Mouse (Mus musculus) liver, embryonic 11.5 days (tissue): ENCODE measurements around the gene A530064D06Rik. TPM values are rescaled to one million over a fixed set of nuclear protein-coding genes. Genes with fewer than 3 reads are reported as not detected.
A peak's percentile ranks its signal among the peaks of the same experiment; 100 is the strongest.

Experiments
- ATAC-seq: fragments of 200-750 bp; cut with Nextera tagmentation; replicated peaks from 2 replicates; pipeline ENCODE4 v1.8.0; 2017; ENCODE audit warnings: moderate number of reproducible peaks, mild to moderate bottlenecking, moderate TSS enrichment, moderate library complexity; ENCODE audit not compliant: low FRiP score
- DNase-seq: peaks from one replicate; pipeline ENCODE4 v3.0.0-alpha.2; 2017; ENCODE audit warnings: low spot score
- H3K27ac ChIP-seq: fragments of 300-500 bp; sonication (generic); 2 replicates; pipeline ENCODE4 v1.5.1; 2014; ENCODE audit warnings: mild to moderate bottlenecking, low read depth, low read length, control low read depth
- H3K27me3 ChIP-seq: fragments of 300-500 bp; sonication (generic); replicated peaks from 2 replicates; pipeline ENCODE4 v1.6.1; 2014; ENCODE audit warnings: low read length, mixed read lengths; ENCODE audit not compliant: control insufficient read depth, insufficient read depth
- H3K36me3 ChIP-seq: fragments of 300-500 bp; sonication (generic); 2 replicates; pipeline ENCODE4 v1.6.1; 2014; ENCODE audit warnings: mild to moderate bottlenecking, low read length, moderate library complexity, mixed read lengths; ENCODE audit not compliant: control insufficient read depth, insufficient read depth
- H3K4me1 ChIP-seq: fragments of 300-500 bp; sonication (generic); replicated peaks from 2 replicates; pipeline ENCODE4 v1.6.1; 2014; ENCODE audit warnings: low read length, mixed read lengths; ENCODE audit not compliant: control insufficient read depth, insufficient read depth
- H3K4me2 ChIP-seq: fragments of 300-500 bp; sonication (generic); 2 replicates; pipeline ENCODE4 v1.6.1; 2014; ENCODE audit warnings: mild to moderate bottlenecking, control low read depth, moderate library complexity
- H3K4me3 ChIP-seq: fragments of 300-500 bp; sonication (generic); 2 replicates; pipeline ENCODE4 v1.5.1; 2014; ENCODE audit warnings: low read depth, low read length, control low read depth
- H3K9ac ChIP-seq: fragments of 300-500 bp; sonication (generic); 2 replicates; pipeline ENCODE4 v1.6.1; 2014; ENCODE audit warnings: low read depth, low read length, control low read depth
- H3K9me3 ChIP-seq: fragments of 300-500 bp; sonication (generic); 2 replicates; pipeline ENCODE4 v1.6.1; 2016; ENCODE audit warnings: low read length, inconsistent platforms, mixed read lengths; ENCODE audit not compliant: control insufficient read depth
- WGBS: fragments of 180-500 bp; shearing (Covaris S2); extraction: QIAGEN DNeasy Blood & Tissue Kit; methylation state at CpG from one replicate; pipeline ENCODE4 v1.1.7; 2014; 5-methylcytosine and 5-hydroxymethylcytosine counted together
- polyA plus RNA-seq: library from polyadenylated mRNA; unstranded; fragments of >200 nt; fragmentation: Nextera tagmentation; extraction: Ambion mirVana; gene quantifications from 2 replicates; pipeline ENCODE4 v1.2.1, GENCODE M21; 2014

Gene A530064D06Rik
- polyA plus RNA-seq, 1 experiment from 2014 or later: not detected

- Histone ChIP-seq H3K4me3 (no peak overlapping the region), H3K9me3 (no peaks in the 10 kb centered on the region), H3K36me3 (no peaks in the 10 kb centered on the region), H3K27me3 (no peaks in the 10 kb centered on the region), H3K9ac (no peak overlapping the region), H3K27ac (no peak overlapping the region), H3K4me2 (no peak overlapping the region), H3K4me1 (no peaks in the 10 kb centered on the region)
- 71% methylated on average over 2 of the region's 2 CpGs for WGBS
- DNase-seq (no peak), ATAC-seq (no peak)
Observed at GRCm38 (mm10) chr17:48132810-48133209, 34.3 kb downstream of the A530064D06Rik start.

GRCm38 (mm10) chr17:48120456-48120855 is 46.6 kb downstream of the A530064D06Rik start:
- DNase-seq (no peak), ATAC-seq (no peak)
- WGBS: 88% methylated on average over 20 of the region's 20 CpGs
- no peak overlapping the region for H3K27ac ChIP-seq
- H3K4me3 ChIP-seq: no peak overlapping the region
- no peaks in the 10 kb centered on the region for H3K27me3 ChIP-seq
- H3K36me3 ChIP-seq: no peaks in the 10 kb centered on the region
- H3K9me3 ChIP-seq: no peaks in the 10 kb centered on the region
- no peaks in the 10 kb centered on the region for H3K4me1 ChIP-seq
- H3K4me2 ChIP-seq: no peak overlapping the region
- H3K9ac ChIP-seq: no peak overlapping the region

DNA sequence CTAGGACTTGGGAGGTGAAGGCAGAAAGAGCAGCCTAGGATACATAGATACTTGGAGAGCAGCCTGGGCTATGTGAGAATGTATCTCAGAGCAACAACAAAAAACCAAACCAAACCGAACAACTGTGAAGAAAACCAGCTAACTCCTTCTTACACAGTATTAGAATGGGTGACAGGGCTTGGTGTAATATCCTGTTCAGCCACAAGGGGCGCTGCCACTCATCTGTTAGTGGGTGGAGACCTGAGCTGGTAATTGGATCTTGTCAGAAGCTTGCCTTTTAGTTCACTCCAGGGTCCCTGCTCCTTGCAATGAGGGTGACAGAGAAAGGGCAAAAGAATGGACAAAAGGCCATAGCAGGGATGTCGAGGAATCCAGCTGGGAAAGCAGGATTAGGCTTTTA is 47.4 kb downstream of the A530064D06Rik start:
- H3K9me3 ChIP-seq: no peaks in the 10 kb centered on the region
- H3K27ac ChIP-seq: no peak overlapping the region
- no peaks in the 10 kb centered on the region for H3K4me1 ChIP-seq
- H3K4me2 ChIP-seq: no peak overlapping the region
- H3K4me3 ChIP-seq: no peak overlapping the region
- 22% methylated on average over 3 of the region's 3 CpGs for WGBS
- H3K9ac ChIP-seq: no peak overlapping the region
- ATAC-seq (peak; percentile 60; the same call in 1 of the 2 replicates), DNase-seq (peak; percentile 68)
- H3K36me3 ChIP-seq: no peaks in the 10 kb centered on the region
- no peaks in the 10 kb centered on the region for H3K27me3 ChIP-seq

- Histone ChIP-seq H3K4me2 (no peak overlapping the region), H3K4me3 (no peak overlapping the region), H3K27me3 (no peaks in the 10 kb centered on the region), H3K4me1 (no peaks in the 10 kb centered on the region), H3K27ac (no peak overlapping the region), H3K9ac (no peak overlapping the region), H3K36me3 (no peaks in the 10 kb centered on the region), H3K9me3 (no peaks in the 10 kb centered on the region; the same call in 1 of the 2 replicates)
- WGBS: 43% methylated on average over 1 of the region's 1 CpGs
- ATAC-seq (no peak), DNase-seq (no peak)
Observed at GRCm38 (mm10) chr17:48118570-48118969, 48.5 kb downstream of the A530064D06Rik start.

DNA sequence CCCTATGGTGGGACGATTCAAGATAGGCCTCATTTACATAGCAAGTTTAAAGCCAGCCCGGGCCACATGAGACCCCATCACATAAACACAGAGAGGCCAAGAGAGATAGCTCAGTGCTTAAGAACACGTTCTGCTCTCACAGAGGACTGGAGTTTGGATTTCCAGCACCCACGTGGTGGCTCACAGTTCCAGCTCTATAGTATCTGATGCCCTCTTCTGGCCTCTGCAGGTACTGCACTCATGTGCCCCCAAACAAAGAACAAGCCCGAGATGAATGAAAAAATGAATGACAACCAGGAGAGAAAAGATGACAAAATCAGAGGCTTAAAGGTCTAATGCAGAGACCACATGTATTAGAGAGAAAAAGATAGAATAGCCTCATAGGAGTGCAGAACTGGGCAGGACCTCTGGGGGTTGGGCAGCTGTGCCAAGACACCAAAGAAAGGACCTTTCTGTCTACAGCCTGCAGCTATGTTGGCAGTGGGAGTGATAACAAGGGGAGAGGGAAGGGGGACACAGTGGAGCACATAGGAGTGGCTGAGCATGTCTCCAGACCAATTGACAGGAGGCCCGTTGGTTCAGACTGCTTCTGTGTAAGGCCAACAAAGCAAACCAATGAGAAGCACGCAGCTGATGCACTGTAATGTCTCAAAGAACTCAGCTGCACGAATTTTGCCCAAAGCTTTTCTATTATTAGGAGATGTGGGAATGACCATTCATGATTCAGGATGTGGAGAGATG is 56.4 kb downstream of the A530064D06Rik start:
- Histone ChIP-seq H3K27ac (no peak overlapping the region), H3K27me3 (no peaks in the 10 kb centered on the region), H3K9ac (no peak overlapping the region), H3K36me3 (no peaks in the 10 kb centered on the region), H3K4me1 (no peaks in the 10 kb centered on the region), H3K9me3 (no peaks in the 10 kb centered on the region; the same call in 1 of the 2 replicates), H3K4me2 (no peak overlapping the region), H3K4me3 (no peak overlapping the region)
- 44% methylated on average over 8 of the region's 8 CpGs for WGBS
- DNase-seq (no peak), ATAC-seq (no peak)

GRCm38 (mm10) chr17:48108520-48108919 is 58.6 kb downstream of the A530064D06Rik start:
- Histone ChIP-seq H3K36me3 (no peaks in the 10 kb centered on the region), H3K4me1 (no peaks in the 10 kb centered on the region), H3K9ac (no peak overlapping the region), H3K4me3 (no peak overlapping the region), H3K27ac (no peak overlapping the region), H3K9me3 (no peaks in the 10 kb centered on the region; the same call in 1 of the 2 replicates), H3K4me2 (no peak overlapping the region), H3K27me3 (no peaks in the 10 kb centered on the region)
- 77% methylated on average over 3 of the region's 3 CpGs for WGBS
- DNase-seq (no peak), ATAC-seq (no peak)

DNA sequence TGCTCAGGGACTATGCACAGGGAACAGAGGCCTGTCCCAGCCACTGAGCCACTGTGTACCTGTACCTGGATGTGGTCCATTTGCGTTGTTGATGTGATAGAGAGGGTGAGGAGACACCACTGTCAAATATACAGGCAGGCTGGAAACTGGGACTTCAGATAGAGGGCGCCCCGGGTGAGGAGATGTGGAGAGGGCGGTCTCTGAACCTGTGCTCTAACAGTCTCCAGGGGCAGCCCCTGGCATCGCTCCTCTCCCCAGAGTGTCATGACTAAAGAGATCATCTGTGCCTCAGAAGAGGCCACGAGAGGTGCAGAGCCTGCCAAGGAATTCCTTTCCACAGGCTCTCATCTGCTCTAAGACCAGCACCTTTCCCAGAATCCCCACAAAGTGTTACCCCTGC is 59.2 kb downstream of the A530064D06Rik start:
- no peak overlapping the region for H3K9ac ChIP-seq
- no peaks in the 10 kb centered on the region for H3K36me3 ChIP-seq
- WGBS: 61% methylated on average over 6 of the region's 6 CpGs
- no peak overlapping the region for H3K27ac ChIP-seq
- no peaks in the 10 kb centered on the region for H3K4me1 ChIP-seq
- H3K27me3 ChIP-seq: no peaks in the 10 kb centered on the region
- no peaks in the 10 kb centered on the region for H3K9me3 ChIP-seq
- H3K4me3 ChIP-seq: no peak overlapping the region
- H3K4me2 ChIP-seq: no peak overlapping the region
- no peak for ATAC-seq
- DNase-seq: no peak

GRCm38 (mm10) chr17:48107333-48107732 is 59.7 kb downstream of the A530064D06Rik start:
- Histone ChIP-seq H3K9ac (no peak overlapping the region), H3K27ac (no peak overlapping the region), H3K4me3 (no peak overlapping the region), H3K4me2 (no peak overlapping the region), H3K4me1 (no peaks in the 10 kb centered on the region), H3K36me3 (no peaks in the 10 kb centered on the region), H3K27me3 (no peaks in the 10 kb centered on the region), H3K9me3 (no peaks in the 10 kb centered on the region)
- 55% methylated on average over 4 of the region's 4 CpGs for WGBS
- ATAC-seq (no peak), DNase-seq (no peak)
